Mouse (Mus musculus): ENCODE measurements at regions not wholly inside any gene's neighbourhood (a gene's known extent, or its start where the extent isn't known, plus 50 kb on each side); places are given as distances from the start of the nearest gene placed in this dataset.

- DNase-seq (ENCODE audit: low read depth, low spot score) = no peak
These were observed 49.9 kb upstream of the Fzd10 start for GRCm38 (mm10) chr5:128550736-128551135.

DNA sequence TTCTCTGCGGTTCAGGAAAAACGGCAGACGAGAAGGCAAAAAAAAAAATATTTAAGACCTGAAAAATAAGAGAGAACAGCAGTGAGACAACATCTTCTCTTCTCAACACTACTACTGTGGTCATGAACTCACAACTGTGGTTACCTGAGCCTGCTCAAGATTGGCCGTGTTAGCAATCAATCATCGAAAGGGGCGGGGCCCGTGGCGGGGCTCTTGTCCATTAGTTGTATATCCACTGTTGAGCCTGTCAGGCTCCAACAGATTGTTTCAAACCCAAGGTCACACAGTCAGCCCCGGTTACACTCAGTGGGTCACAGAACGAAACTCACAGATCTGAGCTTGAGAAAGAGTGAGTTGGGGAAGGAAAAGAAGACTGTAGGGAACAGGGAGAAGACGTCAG, 50.8 kb upstream of the Fzd10 start:
- DNase-seq (ENCODE audit: low read depth, low spot score) = no peak

DNA sequence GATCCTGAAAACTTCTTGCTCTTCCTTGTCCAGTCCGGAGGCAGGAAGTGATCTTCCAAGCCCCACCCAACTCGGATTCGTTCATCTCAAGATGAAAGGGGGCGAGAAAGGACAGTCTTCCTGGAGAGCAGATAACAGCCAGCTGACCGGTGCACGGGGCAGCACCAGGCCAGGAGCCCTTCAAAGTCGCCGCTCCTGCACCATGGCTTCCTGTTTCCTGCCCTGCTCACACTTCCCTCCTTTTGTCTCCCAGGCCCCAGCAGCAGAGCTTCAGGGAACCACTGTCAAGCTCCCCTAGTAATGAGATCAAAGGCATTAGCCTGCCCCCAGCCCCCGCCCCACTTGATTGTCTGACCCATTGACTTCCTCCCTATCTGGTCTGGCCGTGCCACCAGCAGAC, 58.6 kb upstream of the Fzd10 start:
- DNase-seq (ENCODE audit: low read depth, low spot score) = no peak

GRCm38 (mm10) chr5:128538646-128539045, 62.0 kb upstream of the Fzd10 start:
- no peak for DNase-seq (ENCODE audit: low read depth, low spot score)

- no peak for DNase-seq (ENCODE audit: low read depth, low spot score)
These were observed 63.4 kb upstream of the Fzd10 start for GRCm38 (mm10) chr5:128537218-128537617.

DNA sequence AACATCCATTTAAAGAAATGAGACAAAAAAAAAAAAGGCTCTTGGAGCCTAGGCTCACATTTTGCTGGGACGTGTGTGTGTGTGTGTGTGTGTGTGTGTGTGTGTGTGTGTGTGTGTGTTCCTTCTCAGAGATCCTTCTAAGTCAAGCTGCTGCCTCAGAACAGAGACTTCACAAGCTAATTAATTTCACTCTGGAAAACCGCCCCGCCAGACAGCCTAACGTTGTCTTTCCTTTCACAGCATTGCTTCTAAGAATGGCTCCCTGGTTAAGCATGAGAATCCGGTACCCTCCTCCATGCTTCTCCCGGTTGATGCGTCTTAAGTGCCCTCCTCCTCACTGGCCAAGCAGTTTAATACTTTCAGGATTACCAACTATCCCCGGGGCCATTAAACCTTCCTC, 64.3 kb upstream of the Fzd10 start:
- DNase-seq (ENCODE audit: low read depth, low spot score) = no peak

- peak; percentile 44 for DNase-seq (ENCODE audit: low read depth, low spot score)
These were observed 73.4 kb upstream of the Fzd10 start for GRCm38 (mm10) chr5:128527241-128527640.

- DNase-seq (ENCODE audit: low read depth, low spot score) = no peak
These were observed 74.2 kb upstream of the Fzd10 start for GRCm38 (mm10) chr5:128526432-128526831.

- DNase-seq (ENCODE audit: low read depth, low spot score) = no peak
These were observed 76.0 kb upstream of the Fzd10 start for GRCm38 (mm10) chr5:128524377-128525280.

- peak; percentile 57 for DNase-seq (ENCODE audit: low read depth, low spot score)
These were observed 78.0 kb upstream of the Fzd10 start for GRCm38 (mm10) chr5:128522667-128523066.

- no peak for DNase-seq (ENCODE audit: low read depth, low spot score)
These were observed 83.3 kb upstream of the Fzd10 start for GRCm38 (mm10) chr5:128517336-128517735.

DNA sequence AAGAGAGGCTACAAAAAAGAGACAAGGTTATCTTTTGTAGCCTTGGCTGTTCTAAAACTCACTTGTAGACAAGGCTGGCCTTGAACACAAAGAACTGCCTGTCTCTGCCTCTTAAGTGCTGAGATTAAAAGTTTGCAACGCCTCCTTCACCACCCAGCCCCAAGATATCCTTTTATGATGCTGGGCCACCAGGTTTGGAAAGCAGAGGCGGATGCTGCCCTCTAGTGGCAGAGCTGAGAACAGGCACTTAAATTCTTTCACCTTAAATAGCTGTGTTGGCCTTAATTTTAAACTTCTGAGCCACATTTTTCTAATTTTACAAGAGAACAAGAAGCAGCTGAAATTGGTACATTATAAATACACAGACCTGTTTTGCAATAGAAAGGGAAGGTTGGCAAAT, 82.5 kb upstream of the Tmem132d start:
- DNase-seq (ENCODE audit: low read depth, low spot score) = peak; percentile 32

GRCm38 (mm10) chr5:128513261-128513660, 80.4 kb upstream of the Tmem132d start:
- no peak for DNase-seq (ENCODE audit: low read depth, low spot score)

GRCm38 (mm10) chr5:128512606-128513005, 79.7 kb upstream of the Tmem132d start:
- DNase-seq (ENCODE audit: low read depth, low spot score) = no peak

DNA sequence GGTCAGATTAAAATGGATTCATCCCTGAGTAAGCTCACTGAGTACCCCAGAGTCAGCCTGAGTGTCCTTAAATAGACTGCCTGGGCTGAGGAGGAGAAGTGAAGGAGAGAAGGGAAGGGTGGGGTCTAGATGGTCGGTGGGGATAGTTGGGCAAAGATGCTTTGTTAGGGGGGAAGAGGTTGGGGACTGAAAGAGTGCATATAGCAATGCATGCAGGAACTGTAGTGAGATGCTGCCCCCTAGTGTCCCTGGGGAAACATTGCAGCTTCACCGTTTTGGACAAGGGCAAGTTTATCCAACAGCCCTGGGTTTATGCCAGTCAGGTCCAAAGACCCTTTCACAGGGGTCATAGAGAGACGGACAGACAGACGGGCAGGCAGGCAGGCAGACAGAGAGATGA, 71.6 kb upstream of the Tmem132d start:
- DNase-seq (ENCODE audit: low read depth, low spot score) = peak; percentile 43

- DNase-seq (ENCODE audit: low read depth, low spot score) = no peak
These were observed 66.6 kb upstream of the Tmem132d start for GRCm38 (mm10) chr5:128499488-128499887.

DNA sequence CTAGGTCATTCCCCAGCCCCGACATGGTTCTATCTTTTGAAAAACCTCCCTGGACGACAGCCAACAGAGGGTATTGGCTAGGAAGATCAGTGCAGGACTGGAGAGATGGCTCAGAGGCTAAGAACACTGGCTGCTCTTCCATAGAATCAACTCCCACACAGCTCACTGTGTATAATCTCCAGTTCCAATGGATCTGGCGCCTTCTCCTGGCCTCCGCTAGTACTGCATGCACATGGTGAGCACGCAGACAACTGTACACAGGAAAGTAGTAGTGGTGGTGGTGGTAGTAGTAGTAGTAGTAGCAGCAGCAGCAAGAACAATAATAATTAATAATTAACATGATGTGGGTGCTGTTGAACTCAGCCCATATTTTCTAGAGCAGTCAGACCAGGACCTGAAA, 66.2 kb upstream of the Tmem132d start:
- peak; percentile 39 for DNase-seq (ENCODE audit: low read depth, low spot score)

GRCm38 (mm10) chr5:128492541-128492940, 59.7 kb upstream of the Tmem132d start:
- no peak for DNase-seq (ENCODE audit: low read depth, low spot score)

DNA sequence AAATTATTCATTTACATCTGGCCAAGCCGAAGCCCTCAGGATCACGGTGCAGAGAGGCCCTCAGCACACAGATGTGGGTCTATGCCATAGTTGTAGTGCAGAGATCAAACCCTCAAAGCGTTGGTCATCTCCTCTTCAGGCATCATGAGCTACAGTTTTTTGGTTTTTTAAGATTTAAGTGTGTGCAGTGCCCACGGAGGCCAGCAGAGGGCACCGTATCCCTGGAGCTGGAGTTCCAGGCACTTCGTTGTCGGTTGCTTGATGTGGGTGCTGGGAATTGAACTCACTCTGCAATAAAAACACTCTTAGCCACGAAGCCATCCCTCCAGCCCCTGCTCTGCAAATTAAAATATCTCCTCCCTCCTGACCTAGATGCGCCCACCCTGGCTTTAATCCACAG, 58.3 kb upstream of the Tmem132d start:
- no peak for DNase-seq (ENCODE audit: low read depth, low spot score)

GRCm38 (mm10) chr5:128488872-128489580, 56.1 kb upstream of the Tmem132d start:
- no peak for DNase-seq (ENCODE audit: low read depth, low spot score)

- DNase-seq (ENCODE audit: low read depth, low spot score) = no peak
These were observed 54.5 kb upstream of the Tmem132d start for GRCm38 (mm10) chr5:128487371-128487770.

DNA sequence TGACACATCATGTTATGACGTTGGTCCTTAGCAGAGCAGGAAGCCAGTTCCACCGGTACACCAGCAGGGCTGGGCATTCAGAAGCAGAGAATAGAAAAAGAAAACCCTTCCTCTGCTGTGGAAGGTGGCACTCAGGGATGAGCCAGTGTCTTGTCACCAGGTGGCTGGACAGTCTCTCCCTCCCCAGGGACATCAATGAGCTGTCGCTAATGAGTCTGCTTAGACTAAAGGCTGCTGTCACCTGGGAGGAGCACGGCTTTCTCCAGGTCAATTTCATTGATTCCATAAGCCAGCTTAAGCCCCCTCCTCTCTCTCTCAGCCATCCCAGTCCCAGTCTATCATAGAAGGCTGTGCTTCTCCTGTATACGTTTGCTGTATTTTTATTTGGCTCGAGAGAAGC, 51.2 kb upstream of the Tmem132d start:
- DNase-seq (ENCODE audit: low read depth, low spot score) = no peak

GRCm38 (mm10) chr5:128483441-128483810, 50.5 kb upstream of the Tmem132d start:
- DNase-seq (ENCODE audit: low read depth, low spot score) = no peak
